Mouse (Mus musculus) liver, embryonic 15.5 days (tissue): ENCODE results near the gene Guca1a. TPM values are rescaled to one million over a fixed set of nuclear protein-coding genes. Genes with fewer than 3 reads are reported as not detected.
A peak's percentile ranks its signal among the peaks of the same experiment; 100 is the strongest.

Source experiments
- ATAC-seq: fragments of 200-750 bp; cut with Nextera tagmentation; 2 replicates; pipeline ENCODE4 v1.8.0; 2017; ENCODE audit warnings: moderate number of reproducible peaks, mild to moderate bottlenecking, moderate library complexity; ENCODE audit not compliant: insufficient read depth
- H3K27ac ChIP-seq: fragments of 300-500 bp; sonication (generic); replicated peaks from 2 replicates; pipeline ENCODE4 v1.5.1; 2015; ENCODE audit warnings: mild to moderate bottlenecking, inconsistent platforms
- H3K27me3 ChIP-seq: fragments of 300-500 bp; sonication (generic); 2 replicates; pipeline ENCODE4 v1.6.1; 2015; ENCODE audit warnings: mild to moderate bottlenecking, inconsistent platforms
- H3K36me3 ChIP-seq: fragments of 300-500 bp; sonication (generic); replicated peaks from 2 replicates; pipeline ENCODE4 v1.6.1; 2015; ENCODE audit warnings: moderate library complexity, mild to moderate bottlenecking, inconsistent platforms
- H3K4me1 ChIP-seq: fragments of 300-500 bp; sonication (generic); replicated peaks from 2 replicates; pipeline ENCODE4 v1.6.1; 2015; ENCODE audit warnings: inconsistent platforms
- H3K4me2 ChIP-seq: fragments of 300-500 bp; sonication (generic); 2 replicates; pipeline ENCODE4 v1.6.1; 2015; ENCODE audit warnings: moderate library complexity, mild to moderate bottlenecking, inconsistent platforms
- H3K4me3 ChIP-seq: fragments of 300-500 bp; sonication (generic); replicated peaks from 2 replicates; pipeline ENCODE4 v1.5.1; 2015; ENCODE audit warnings: mild to moderate bottlenecking, inconsistent platforms
- H3K9ac ChIP-seq: fragments of 300-500 bp; sonication (generic); 2 replicates; pipeline ENCODE4 v1.6.1; 2015; ENCODE audit warnings: moderate library complexity, mild to moderate bottlenecking, inconsistent platforms
- H3K9me3 ChIP-seq: fragments of 300-500 bp; sonication (generic); replicated peaks from 2 replicates; pipeline ENCODE4 v1.6.1; 2016; ENCODE audit warnings: inconsistent platforms
- WGBS: fragments of 180-500 bp; shearing (Covaris S2); methylation state at CpG from one replicate; pipeline ENCODE4 v1.1.7; 2015; ENCODE audit warnings: mixed read lengths; ENCODE audit not compliant: insufficient replicate concordance; 5-methylcytosine and 5-hydroxymethylcytosine counted together
- polyA plus RNA-seq: library from polyadenylated mRNA; unstranded; fragments of >200 nt; fragmentation: Nextera tagmentation; extraction: Ambion mirVana; gene quantifications from 2 replicates; pipeline ENCODE4 v1.2.1, GENCODE M21; 2015

Guca1a gene
- polyA plus RNA-seq: 0.90 and 1.2 TPM in 2 replicates

GRCm38 (mm10) chr17:47400451-47400850, at the start of gene Guca1a:
TSS of gene Guca1a (minus strand) at chr17:47400584.
- H3K27me3 ChIP-seq: peaks cover 34% of the 10 kb centered on the region
- WGBS: 55% methylated on average over 10 of the region's 10 CpGs

GRCm38 (mm10) chr17:47449432-47449831, 49.0 kb upstream of the Guca1a start:
- ATAC-seq: no peak
- Histone ChIP-seq H3K9me3 (no peaks in the 10 kb centered on the region), H3K4me3 (no peak overlapping the region), H3K4me1 (peaks cover 73% of the 10 kb centered on the region), H3K9ac (no peak overlapping the region), H3K27me3 (no peaks in the 10 kb centered on the region), H3K36me3 (no peaks in the 10 kb centered on the region), H3K4me2 (no peak overlapping the region), H3K27ac (peak overlapping the region; percentile 53; the same call in 1 of the 2 replicates)
- 57% methylated on average over 5 of the region's 5 CpGs for WGBS

More at GRCm38 (mm10) chr17:47400451-47400850, at the start of gene Guca1a:
- no peak for ATAC-seq
- Histone ChIP-seq H3K9me3 (no peaks in the 10 kb centered on the region), H3K4me3 (no peak within 1 kb of the TSS), H3K9ac (no peak within 1 kb of the TSS), H3K4me1 (peaks cover 5% of the 10 kb centered on the region), H3K4me2 (no peak within 1 kb of the TSS), H3K27ac (no peak within 1 kb of the TSS), H3K36me3 (no peaks in the 10 kb centered on the region)

DNA sequence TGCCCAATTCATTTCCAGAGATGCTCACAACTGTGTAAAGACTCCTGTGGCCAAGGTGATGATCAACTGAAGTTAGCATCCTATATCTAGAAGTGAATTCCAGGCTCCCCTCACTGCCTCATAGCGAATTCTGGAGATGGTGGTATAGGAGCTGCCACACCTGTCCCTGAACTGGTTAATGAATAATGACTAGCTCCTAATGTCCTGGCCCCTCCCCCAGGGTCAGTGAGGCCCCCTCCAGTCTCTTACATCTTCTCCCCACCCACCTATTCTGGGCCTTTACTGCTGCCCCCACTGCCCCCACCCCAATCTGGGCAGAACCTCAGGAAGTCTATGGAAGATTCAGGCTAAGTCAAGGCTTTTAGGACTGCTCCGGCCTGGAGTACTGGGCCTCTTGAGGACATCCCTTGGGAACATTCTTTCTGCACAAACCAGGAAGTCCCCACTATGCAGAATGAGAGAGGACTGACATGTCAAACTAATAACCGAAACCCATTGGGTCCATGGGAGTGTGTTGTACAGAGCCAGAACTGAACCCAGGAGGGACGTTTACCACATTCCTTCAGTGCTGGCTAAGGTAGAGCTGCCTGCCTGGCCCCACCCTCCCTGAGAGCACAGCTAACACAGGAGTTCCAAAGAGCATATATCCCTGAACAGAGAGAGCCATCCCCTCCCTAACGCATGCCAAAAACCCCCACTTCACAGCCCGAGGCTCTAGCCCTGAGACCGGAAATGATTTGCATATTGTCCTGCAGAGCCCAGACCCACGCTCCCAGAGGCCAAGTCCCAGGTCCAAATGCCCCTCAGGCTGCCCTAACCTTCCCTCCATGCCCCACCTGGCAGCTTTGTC, 48.4 kb upstream of the Guca1a start:
- peaks cover 73% of the 10 kb centered on the region for H3K4me1 ChIP-seq

DNA sequence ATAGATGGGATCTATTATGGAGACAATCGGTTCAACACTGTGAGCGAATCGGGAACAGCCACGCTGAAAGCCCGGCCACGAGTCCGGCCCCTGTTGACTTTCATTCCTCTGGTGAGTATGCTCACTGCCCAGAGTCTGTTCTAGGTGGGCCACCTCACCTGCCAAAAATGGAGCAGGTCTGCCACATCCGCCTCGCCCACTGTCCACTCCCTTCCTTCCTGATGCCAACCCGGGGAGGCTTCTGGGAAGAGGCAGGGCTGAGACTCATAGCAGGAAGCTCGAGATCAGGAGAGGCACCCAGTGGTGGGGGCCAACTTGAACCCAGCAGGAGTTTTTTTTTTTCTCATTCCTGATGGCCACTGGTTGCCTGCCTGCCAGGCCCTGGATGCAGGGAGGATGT, 46.2 kb upstream of the Guca1a start:
- ATAC-seq: no peak
- Histone ChIP-seq H3K9ac (no peak overlapping the region), H3K4me2 (no peak overlapping the region; the same call in 1 of the 2 replicates), H3K27ac (peak overlapping the region; percentile 68), H3K9me3 (no peaks in the 10 kb centered on the region), H3K4me1 (peaks cover 67% of the 10 kb centered on the region), H3K36me3 (no peaks in the 10 kb centered on the region), H3K4me3 (no peak overlapping the region), H3K27me3 (no peaks in the 10 kb centered on the region)
- 66% methylated on average over 11 of the region's 11 CpGs for WGBS

More for the DNA sequence above, 48.4 kb upstream of the Guca1a start:
- H3K9ac ChIP-seq: no peak overlapping the region
- no peak overlapping the region for H3K4me2 ChIP-seq
- H3K4me3 ChIP-seq: no peak overlapping the region
- H3K27me3 ChIP-seq: no peaks in the 10 kb centered on the region
- peak; percentile 19; the same call in 1 of the 2 replicates for ATAC-seq
- 47% methylated on average over 8 of the region's 8 CpGs for WGBS
- H3K27ac ChIP-seq: peak overlapping the region; percentile 59; the same call in 1 of the 2 replicates
- H3K9me3 ChIP-seq: no peaks in the 10 kb centered on the region
- no peaks in the 10 kb centered on the region for H3K36me3 ChIP-seq

DNA sequence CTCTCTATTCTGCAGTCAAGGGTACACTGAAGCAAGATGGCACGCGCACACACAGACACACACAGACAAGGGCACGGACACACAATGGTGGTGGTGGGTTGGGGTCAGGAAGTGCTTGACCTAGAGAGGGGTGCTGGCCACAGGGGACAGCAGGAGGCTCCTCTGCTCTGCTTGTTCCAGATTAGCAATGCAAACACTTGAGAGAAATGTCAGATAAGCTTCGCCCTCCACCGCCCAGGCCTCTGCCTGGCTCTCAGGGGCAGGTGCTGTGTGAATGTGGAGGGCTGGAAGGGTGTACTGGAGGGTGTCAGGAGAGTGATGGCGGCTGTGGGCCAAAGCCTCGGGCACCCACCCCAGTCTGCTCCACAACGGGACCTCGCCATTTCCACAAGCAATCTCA, 45.6 kb upstream of the Guca1a start:
- Histone ChIP-seq H3K36me3 (no peaks in the 10 kb centered on the region), H3K27ac (peak overlapping the region; percentile 68), H3K9ac (no peak overlapping the region), H3K27me3 (no peaks in the 10 kb centered on the region), H3K4me1 (peaks cover 72% of the 10 kb centered on the region), H3K9me3 (no peaks in the 10 kb centered on the region), H3K4me3 (no peak overlapping the region), H3K4me2 (no peak overlapping the region)
- WGBS: 29% methylated on average over 9 of the region's 9 CpGs
- peak; percentile 42 for ATAC-seq

GRCm38 (mm10) chr17:47445518-47445917, 45.1 kb upstream of the Guca1a start:
- no peak overlapping the region for H3K9ac ChIP-seq
- H3K4me1 ChIP-seq: peaks cover 74% of the 10 kb centered on the region
- H3K27ac ChIP-seq: peak overlapping the region; percentile 68
- H3K4me3 ChIP-seq: no peak overlapping the region
- ATAC-seq: peak; percentile 49; the same call in 1 of the 2 replicates
- H3K4me2 ChIP-seq: no peak overlapping the region
- H3K27me3 ChIP-seq: no peaks in the 10 kb centered on the region
- WGBS: 38% methylated on average over 11 of the region's 11 CpGs
- H3K36me3 ChIP-seq: no peaks in the 10 kb centered on the region
- no peaks in the 10 kb centered on the region for H3K9me3 ChIP-seq

GRCm38 (mm10) chr17:47444113-47444512, 43.7 kb upstream of the Guca1a start:
- Histone ChIP-seq H3K4me2 (no peak overlapping the region), H3K4me1 (peaks cover 74% of the 10 kb centered on the region), H3K9ac (no peak overlapping the region), H3K27ac (no peak overlapping the region), H3K27me3 (0 out of 2 replicates have a peak, but pooled peaks cover 3% of the 10 kb centered on the region), H3K9me3 (no peaks in the 10 kb centered on the region), H3K4me3 (no peak overlapping the region), H3K36me3 (no peaks in the 10 kb centered on the region)
- WGBS: 50% methylated on average over 6 of the region's 6 CpGs
- no peak for ATAC-seq

- Histone ChIP-seq H3K9ac (no peak overlapping the region), H3K4me3 (no peak overlapping the region), H3K27ac (no peak overlapping the region), H3K36me3 (no peaks in the 10 kb centered on the region), H3K4me1 (peaks cover 75% of the 10 kb centered on the region), H3K4me2 (no peak overlapping the region), H3K27me3 (peaks cover 22% of the 10 kb centered on the region), H3K9me3 (no peaks in the 10 kb centered on the region)
- WGBS: 64% methylated on average over 3 of the region's 3 CpGs
- no peak for ATAC-seq
Observed at GRCm38 (mm10) chr17:47442271-47442670, 41.9 kb upstream of the Guca1a start.

DNA sequence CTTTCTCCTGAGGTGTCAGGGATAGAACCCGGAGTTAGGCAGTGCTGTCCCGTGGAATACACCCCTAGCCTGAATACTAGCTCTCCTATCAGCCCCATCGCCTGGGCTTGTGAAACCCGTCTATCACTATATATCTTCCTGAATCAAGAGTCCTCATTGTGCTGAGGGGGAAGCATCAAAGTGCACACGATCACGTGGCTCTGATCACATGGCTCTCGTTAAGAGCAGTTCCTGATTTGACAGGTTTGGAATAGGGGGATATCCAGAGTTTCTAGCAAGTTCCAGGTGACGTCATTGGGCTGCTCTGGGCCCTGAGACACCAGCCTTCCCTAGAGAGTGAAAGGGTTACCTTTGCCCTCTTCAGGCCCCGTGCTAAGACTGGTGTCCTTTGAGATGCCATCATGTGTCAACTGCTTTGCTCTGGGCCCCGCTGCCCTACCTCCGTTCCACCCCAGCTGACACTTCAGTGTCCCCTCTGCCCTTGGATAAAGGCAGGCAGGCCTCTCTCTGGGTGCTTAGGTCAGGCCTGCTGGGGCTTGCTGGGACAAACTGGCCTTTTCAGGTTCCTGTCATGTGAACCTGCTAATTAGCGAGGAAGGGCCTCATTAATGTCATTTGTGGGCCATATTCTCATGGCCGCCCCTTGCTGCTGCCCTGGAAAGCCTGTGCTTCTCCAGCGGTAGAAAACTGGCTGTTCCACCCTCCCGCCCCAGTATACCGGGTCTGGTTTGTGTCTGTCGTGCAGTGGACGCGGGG, 41.1 kb upstream of the Guca1a start:
- no peak overlapping the region for H3K4me3 ChIP-seq
- 56% methylated on average over 19 of the region's 19 CpGs for WGBS
- H3K36me3 ChIP-seq: no peaks in the 10 kb centered on the region
- no peak overlapping the region for H3K9ac ChIP-seq
- no peak for ATAC-seq
- H3K27ac ChIP-seq: no peak overlapping the region
- peaks cover 30% of the 10 kb centered on the region for H3K27me3 ChIP-seq
- no peak overlapping the region for H3K4me2 ChIP-seq
- peaks cover 75% of the 10 kb centered on the region for H3K4me1 ChIP-seq
- no peaks in the 10 kb centered on the region for H3K9me3 ChIP-seq

DNA sequence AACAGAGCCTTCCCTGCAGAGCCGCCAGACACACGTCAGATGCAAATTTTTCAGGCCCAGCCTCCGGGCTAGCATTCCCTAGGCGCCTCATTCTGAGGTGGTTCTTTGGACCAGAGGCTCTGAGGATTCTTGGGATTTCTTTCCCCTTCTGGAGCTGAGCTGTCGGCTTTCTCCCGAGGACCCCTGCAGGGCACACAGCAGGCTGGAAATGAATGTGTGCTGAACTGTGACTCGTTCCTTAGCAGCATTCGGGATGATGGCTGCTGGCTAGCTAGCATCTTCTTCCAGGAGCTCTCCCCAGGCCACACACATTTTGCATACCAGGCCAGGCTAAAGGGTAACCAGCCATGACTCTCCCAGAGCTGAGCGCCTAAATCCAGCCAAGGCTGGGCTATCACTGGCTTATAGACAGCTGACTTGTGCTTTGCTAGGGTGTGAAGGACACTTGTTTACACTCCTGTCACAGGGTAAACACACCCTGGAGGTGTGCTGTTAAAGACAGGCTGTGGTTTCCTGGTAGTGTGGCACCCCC, 40.0 kb upstream of the Guca1a start:
- H3K4me2 ChIP-seq: no peak overlapping the region
- peak overlapping the region; percentile 74 for H3K27ac ChIP-seq
- no peak for ATAC-seq
- 53% methylated on average over 9 of the region's 9 CpGs for WGBS
- H3K9me3 ChIP-seq: no peaks in the 10 kb centered on the region
- H3K4me3 ChIP-seq: no peak overlapping the region
- peaks cover 70% of the 10 kb centered on the region for H3K4me1 ChIP-seq
- H3K27me3 ChIP-seq: peaks cover 38% of the 10 kb centered on the region
- no peaks in the 10 kb centered on the region for H3K36me3 ChIP-seq
- no peak overlapping the region for H3K9ac ChIP-seq
